Mouse (Mus musculus) MEL (cell line): ENCODE data around the gene Xpo6.

Experiments
- CTCF ChIP-seq, 3 experiments: IDR thresholded peaks in 2 of 3; conservative IDR thresholded peaks in 1 of 3; 2 replicates each; pipeline ENCODE4 v1.5.1; 2011 to 2012; ENCODE audit warnings: low read length in 3 of 3, low read depth in 2 of 3, mild to moderate bottlenecking in 2 of 3, improper control_type of control experiment in 1 of 3, inconsistent platforms in 1 of 3, mixed read lengths in 1 of 3, moderate library complexity in 1 of 3; ENCODE audit not compliant: control insufficient read depth in 1 of 3, insufficient read depth in 1 of 3, poor library complexity in 1 of 3, severe bottlenecking in 1 of 3
- HCFC1 ChIP-seq: IDR thresholded peaks from 2 replicates; pipeline ENCODE4 v1.6.1; 2012; ENCODE audit warnings: low read depth, mild to moderate bottlenecking, inconsistent platforms, low read length, improper control_type of control experiment, moderate library complexity
- MEF2A ChIP-seq: IDR thresholded peaks from 2 replicates; pipeline ENCODE4 v1.6.1; 2014; ENCODE audit warnings: low read depth, mild to moderate bottlenecking, inconsistent platforms, low read length, improper control_type of control experiment; ENCODE audit not compliant: poor library complexity, insufficient replicate concordance, severe bottlenecking; ENCODE audit errors: extremely low read depth
- POLR2A ChIP-seq, 2 experiments: IDR thresholded peaks; 2 replicates each; pipeline ENCODE4 v1.6.1; 2011 to 2012; ENCODE audit warnings: low read length in 2 of 2, mild to moderate bottlenecking in 2 of 2, control low read depth in 1 of 2, improper control_type of control experiment in 1 of 2, low read depth in 1 of 2, moderate library complexity in 1 of 2; ENCODE audit not compliant: control insufficient read depth in 1 of 2, insufficient read depth in 1 of 2, poor library complexity in 1 of 2
- RAD21 ChIP-seq: IDR thresholded peaks from 2 replicates; pipeline ENCODE4 v1.6.1; 2011; ENCODE audit warnings: mild to moderate bottlenecking, low read depth, low read length, improper control_type of control experiment

DNA sequence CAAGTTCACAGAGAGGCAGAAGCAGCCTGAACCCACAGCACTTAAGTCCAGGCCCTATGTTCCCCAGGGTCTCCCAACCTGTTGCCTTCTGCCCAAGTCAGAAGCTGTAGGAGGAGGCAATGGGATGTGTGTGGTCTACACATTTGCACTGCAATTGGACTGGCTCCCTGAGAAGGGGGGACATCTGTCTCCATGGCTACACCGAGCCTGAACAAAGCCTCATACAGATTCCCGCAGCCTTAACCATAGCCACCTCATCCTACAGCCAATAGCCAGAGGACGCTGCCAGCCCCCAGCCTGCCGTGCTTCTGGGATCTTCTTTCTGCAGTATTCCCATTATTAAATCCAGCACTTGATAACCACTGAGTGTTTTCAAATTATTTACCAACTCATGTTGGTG, 138.1 kb downstream of the Xpo6 start:
- TF ChIP-seq HCFC1 (no peak), CTCF (IDR thresholded peaks at IDR 0.05 in 2 of 3, conservative IDR thresholded peaks at IDR 0.05 in 1 of 3; ENCODE audit: control insufficient read depth in 1 of 3, insufficient read depth in 1 of 3, low read depth in 2 of 3, low read length in 3 of 3, poor library complexity in 1 of 3, severe bottlenecking in 1 of 3) (no peak), MEF2A (no peak), POLR2A (IDR thresholded peaks at IDR 0.05; ENCODE audit: control insufficient read depth in 1 of 2, insufficient read depth in 1 of 2, low read depth in 1 of 2, low read length in 2 of 2, poor library complexity in 1 of 2) (no peak), RAD21 (no peak)
